Mouse (Mus musculus): ENCODE data around the gene Hoxb7. TPM values are rescaled to one million over a fixed set of nuclear protein-coding genes. Genes with fewer than 3 reads are reported as not detected.
A peak's percentile ranks its signal among the peaks of the same experiment; 100 is the strongest.

Hoxb7 gene
- polyA plus RNA-seq, 1 experiment from 2014 or later, result 7.1 TPM

DNA sequence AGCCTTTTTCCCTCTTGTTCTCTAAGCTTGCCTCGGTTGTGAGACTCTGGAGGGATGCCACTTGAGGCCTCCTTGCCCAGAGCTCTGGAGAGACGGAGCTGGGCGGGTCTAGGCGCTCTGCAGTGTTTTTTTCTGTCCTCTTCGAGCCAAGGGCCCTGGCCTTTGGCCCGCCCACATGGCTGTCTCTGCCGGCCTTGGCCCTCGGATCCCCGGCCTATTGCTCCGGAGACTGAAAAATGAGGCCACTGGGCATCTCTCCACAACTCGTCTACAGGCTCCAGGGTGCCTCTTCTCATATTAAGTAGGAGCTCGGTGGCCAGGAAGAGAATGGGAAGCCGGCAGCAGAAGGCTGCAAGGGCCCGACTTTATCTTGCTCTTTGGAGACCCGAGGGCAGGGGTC, 15.4 kb downstream of the Hoxb7 start:
- no peaks in the 10 kb centered on the region for H3K9me3 ChIP-seq (replicated peaks)
- WGBS, result 1% methylated on average over 15 of the region's 15 CpGs
- peak overlapping the region; percentile 31 for H3K4me3 ChIP-seq
- peak overlapping the region; percentile 68 for H3K27ac ChIP-seq
- DNase-seq (ENCODE audit: low spot score), result no peak
- peaks cover 3% of the 10 kb centered on the region; the same call in 1 of the 2 replicates for H3K36me3 ChIP-seq
- peaks cover 100% of the 10 kb centered on the region for H3K27me3 ChIP-seq (ENCODE audit: low read depth, poor library complexity, severe bottlenecking)
- H3K4me1 ChIP-seq, result peaks cover 97% of the 10 kb centered on the region

DNA sequence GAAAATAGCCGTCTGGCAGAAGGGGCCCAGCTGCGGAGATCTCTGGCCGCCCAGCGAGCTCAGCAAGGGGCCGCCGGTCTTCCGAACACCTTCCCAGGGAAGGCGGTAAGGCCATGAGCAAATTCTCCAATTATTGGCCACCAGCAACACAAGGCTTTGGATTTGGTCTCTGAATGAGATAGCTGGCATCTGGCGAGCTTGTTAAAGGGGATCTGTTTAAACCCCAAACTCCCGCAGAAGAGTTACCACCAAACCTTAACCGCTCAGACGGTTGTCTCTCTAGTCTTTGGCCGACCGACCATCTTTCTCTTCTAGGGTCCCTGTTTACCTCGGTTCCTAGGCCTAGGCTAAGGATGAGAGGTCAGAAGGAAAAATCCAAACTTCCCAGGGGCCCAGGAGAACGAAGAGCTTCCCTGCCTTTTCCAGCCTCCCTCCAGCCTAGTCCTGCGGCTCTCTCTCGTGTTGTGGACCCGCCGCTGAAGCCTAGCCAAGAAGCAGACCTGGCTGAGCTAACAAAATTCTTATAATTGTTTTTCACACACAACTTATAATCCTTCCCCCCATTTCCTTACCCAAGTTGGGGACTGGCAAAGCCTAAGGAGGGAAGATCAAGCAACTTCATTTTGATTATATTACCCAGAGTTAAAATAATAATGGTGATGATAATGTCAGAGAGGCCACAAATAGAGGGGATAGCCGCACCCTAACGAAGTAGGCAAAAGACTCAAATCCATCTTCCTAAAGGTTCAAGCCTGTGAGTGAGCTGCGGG, 16.1 kb downstream of the Hoxb7 start:
- H3K4me1 ChIP-seq, result peaks cover 98% of the 10 kb centered on the region
- H3K9me3 ChIP-seq (replicated peaks), result no peaks in the 10 kb centered on the region
- H3K4me3 ChIP-seq, result peak overlapping the region; percentile 55
- 4% methylated on average over 23 of the region's 23 CpGs for WGBS
- peaks cover 3% of the 10 kb centered on the region; the same call in 1 of the 2 replicates for H3K36me3 ChIP-seq
- DNase-seq (ENCODE audit: low spot score), result no peak
- peaks cover 100% of the 10 kb centered on the region for H3K27me3 ChIP-seq (ENCODE audit: low read depth, poor library complexity, severe bottlenecking)
- H3K27ac ChIP-seq, result peak overlapping the region; percentile 68

DNA sequence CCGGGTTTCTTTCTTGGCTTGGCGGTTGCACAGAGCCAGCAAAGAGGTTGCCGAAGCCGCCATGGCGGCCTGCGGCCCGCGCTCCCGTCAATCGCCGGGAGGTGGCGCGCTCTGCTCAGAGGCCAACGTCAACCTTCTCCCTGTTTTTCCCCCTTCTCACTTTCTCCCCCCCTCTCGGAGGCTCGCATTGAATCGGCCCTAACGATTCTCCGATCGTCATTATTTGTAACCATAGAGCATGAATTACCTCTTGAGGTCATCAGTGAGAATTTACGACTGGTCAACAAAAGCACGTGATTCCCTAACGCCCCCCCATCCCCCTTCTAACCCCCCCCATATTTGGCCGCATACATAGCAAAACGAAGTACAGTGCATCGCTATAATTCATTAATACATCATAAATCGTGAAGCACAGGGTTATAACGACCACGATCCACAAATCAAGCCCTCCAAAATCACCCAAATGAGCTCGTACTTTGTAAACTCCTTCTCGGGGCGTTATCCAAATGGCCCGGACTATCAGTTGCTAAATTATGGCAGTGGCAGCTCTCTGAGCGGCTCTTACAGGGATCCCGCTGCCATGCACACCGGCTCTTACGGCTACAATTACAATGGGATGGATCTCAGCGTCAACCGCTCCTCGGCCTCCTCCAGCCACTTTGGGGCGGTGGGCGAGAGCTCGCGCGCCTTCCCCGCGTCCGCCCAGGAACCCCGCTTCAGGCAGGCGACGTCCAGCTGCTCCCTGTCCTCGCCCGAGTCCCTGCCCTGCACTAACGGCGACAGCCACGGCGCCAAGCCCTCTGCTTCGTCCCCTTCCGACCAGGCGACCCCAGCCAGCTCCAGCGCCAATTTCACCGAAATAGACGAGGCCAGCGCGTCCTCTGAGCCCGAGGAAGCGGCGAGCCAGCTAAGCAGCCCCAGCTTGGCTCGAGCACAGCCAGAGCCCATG, 17.0 kb downstream of the Hoxb7 start, which contains the start of gene Hoxb5:
Hoxb5 (plus strand) TSS at position 186 of the 949 bp plus-strand sequence.
- Histone ChIP-seq H3K27ac (peak within 1 kb of the TSS; percentile 85), H3K36me3 (peaks cover 3% of the 10 kb centered on the region; the same call in 1 of the 2 replicates), H3K27me3 (ENCODE audit: low read depth, poor library complexity, severe bottlenecking) (peaks cover 100% of the 10 kb centered on the region), H3K9me3 (replicated peaks) (no peaks in the 10 kb centered on the region), H3K4me1 (peaks cover 98% of the 10 kb centered on the region), H3K4me3 (peak within 1 kb of the TSS; percentile 55)
- peak; percentile 93 for DNase-seq (ENCODE audit: low spot score)
- WGBS, result under 1% methylated on average over 69 of the region's 69 CpGs

DNA sequence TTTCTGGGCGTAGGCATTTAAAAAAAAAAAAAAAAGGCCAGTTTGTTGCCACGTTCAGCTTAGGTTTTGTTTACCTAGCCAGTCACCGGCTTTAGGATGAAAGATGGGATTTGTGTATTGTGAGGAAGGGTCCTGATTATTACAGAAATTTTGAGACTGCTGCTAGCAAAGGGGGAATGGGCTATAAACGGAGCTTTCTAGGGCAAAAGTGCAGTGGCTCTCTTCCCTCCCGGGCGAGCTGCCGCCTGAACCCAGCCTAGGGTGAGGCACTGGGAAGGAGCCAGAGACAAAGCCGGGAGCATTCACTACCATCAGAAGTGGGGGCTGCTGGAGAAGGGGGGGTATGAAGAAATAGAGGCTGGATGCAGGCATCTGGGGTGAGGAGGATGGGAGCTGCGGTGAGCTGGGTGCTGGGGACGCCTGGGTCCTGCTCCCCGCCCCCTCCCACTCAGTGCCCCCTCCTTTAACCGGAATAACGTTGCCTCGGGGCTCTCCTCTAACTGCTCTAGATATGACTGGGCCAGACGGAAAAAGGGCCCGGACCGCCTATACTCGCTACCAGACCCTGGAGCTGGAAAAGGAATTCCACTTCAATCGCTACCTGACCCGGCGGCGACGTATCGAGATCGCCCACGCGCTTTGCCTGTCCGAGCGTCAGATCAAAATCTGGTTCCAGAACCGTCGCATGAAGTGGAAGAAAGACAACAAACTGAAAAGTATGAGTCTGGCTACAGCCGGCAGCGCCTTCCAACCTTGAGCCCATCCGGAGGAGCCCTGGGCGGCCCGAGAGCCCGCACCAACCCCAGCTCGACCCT, 18.2 kb downstream of the Hoxb7 start:
- Histone ChIP-seq H3K36me3 (peaks cover 3% of the 10 kb centered on the region; the same call in 1 of the 2 replicates), H3K9me3 (replicated peaks) (no peaks in the 10 kb centered on the region), H3K27ac (peak overlapping the region; percentile 85), H3K4me3 (peak overlapping the region; percentile 55), H3K4me1 (peaks cover 98% of the 10 kb centered on the region), H3K27me3 (ENCODE audit: low read depth, poor library complexity, severe bottlenecking) (peaks cover 100% of the 10 kb centered on the region)
- WGBS, result under 1% methylated on average over 38 of the region's 38 CpGs
- DNase-seq (ENCODE audit: low spot score), result no peak

DNA sequence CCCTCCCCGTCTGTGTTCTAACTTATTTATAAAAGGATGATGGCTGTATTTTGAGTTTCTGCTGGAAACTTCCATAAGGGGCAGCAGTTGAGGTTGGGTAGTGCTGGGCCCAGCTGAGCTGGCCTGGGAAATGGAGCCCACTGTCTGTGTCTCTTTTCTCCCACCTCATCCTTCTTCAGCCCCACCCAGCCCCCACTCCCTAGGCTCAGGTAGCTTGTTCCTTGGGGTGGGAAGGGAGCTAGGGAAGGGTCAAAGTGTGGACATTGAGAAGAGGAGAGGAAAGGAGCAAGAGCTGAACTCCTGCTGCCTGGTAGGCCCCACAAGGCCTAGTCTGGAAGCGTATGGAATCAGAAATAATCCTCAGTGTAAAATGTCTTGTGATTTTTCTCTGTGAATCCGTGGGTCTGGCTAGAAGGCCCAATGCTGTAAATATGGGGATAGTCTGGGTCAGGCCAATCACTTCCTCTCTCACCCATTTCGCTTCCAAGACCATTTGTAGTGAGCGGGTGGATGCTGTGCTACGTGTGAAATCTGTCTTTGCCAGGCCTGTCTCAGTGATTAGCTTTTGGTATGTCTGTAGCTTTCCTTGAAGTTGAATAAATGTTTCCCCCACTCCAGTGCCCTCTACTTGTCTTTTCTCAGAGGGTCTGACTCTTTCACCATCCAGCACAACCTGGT, 19.2 kb downstream of the Hoxb7 start:
- Histone ChIP-seq H3K9me3 (replicated peaks) (no peaks in the 10 kb centered on the region), H3K4me1 (peaks cover 98% of the 10 kb centered on the region), H3K36me3 (peaks cover 3% of the 10 kb centered on the region; the same call in 1 of the 2 replicates), H3K27ac (peak overlapping the region; percentile 85), H3K4me3 (peak overlapping the region; percentile 55), H3K27me3 (ENCODE audit: low read depth, poor library complexity, severe bottlenecking) (peaks cover 100% of the 10 kb centered on the region)
- no peak for DNase-seq (ENCODE audit: low spot score)
- WGBS, result 10% methylated on average over 6 of the region's 6 CpGs

DNA sequence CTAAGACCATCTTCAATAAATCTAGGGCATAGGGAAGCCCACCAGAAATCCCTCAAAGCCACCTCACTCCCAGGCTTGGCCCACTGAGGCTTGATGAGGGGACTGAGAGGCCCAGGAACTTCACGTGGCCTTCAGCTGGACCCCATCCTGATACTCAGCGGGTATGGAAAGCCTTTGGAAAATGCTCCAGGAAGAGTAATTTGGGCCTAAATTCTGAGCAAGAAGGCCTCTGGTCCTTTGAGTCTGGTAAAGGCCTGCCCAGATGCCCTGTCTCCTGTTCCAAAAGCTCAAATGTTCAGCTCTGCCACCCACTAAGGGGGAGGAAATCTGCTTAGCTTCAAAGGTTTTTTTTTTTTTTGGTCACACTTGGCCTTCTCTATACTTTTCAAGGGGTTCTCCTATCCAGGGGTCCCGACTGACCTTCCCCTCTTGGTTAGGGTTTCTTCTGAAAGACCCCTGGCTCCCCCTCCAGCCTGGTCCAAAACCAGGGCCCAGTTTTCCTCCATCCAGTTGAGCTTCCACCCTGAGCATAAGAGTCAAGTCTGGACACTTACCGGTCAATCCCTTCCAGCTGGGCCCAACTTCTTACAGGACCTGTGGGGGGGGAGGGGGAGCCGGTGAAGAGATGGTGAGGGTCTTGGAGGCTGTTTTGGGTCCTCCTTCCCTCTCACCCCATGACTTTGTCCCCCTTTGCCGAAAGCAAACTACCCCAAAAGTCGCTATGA, 19.9 kb downstream of the Hoxb7 start:
- DNase-seq (ENCODE audit: low spot score), result peak; percentile 65
- WGBS, result under 1% methylated on average over 7 of the region's 7 CpGs
- peaks cover 99% of the 10 kb centered on the region for H3K4me1 ChIP-seq
- H3K27me3 ChIP-seq (ENCODE audit: low read depth, poor library complexity, severe bottlenecking), result peaks cover 100% of the 10 kb centered on the region
- no peaks in the 10 kb centered on the region; the same call in 1 of the 2 replicates for H3K36me3 ChIP-seq
- H3K9me3 ChIP-seq (replicated peaks), result no peaks in the 10 kb centered on the region
- H3K4me3 ChIP-seq, result peak overlapping the region; percentile 55
- H3K27ac ChIP-seq, result peak overlapping the region; percentile 85

DNA sequence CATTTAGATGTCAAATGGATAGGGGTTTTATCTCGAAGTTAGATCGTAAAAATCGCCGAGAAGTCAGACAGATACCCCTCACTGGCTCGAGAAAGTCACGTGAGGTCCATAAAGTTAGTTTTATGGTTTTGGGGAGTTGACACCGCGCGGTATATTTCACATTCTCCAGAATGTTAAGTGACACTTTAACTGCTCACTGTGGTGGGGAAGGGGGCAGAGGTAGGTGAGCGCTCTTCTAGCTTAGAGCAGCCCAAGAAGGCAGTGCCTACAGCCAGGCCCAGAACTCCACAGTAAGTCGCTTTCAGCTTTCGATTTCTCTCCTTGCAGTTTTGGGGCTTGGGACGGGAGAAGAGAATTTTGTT, 20.5 kb downstream of the Hoxb7 start:
- H3K27ac ChIP-seq, result peak overlapping the region; percentile 85
- peaks cover 99% of the 10 kb centered on the region for H3K4me1 ChIP-seq
- peak overlapping the region; percentile 55 for H3K4me3 ChIP-seq
- DNase-seq (ENCODE audit: low spot score), result peak; percentile 60
- H3K9me3 ChIP-seq (replicated peaks), result no peaks in the 10 kb centered on the region
- peaks cover 100% of the 10 kb centered on the region for H3K27me3 ChIP-seq (ENCODE audit: low read depth, poor library complexity, severe bottlenecking)
- no peaks in the 10 kb centered on the region; the same call in 1 of the 2 replicates for H3K36me3 ChIP-seq
- under 1% methylated on average over 13 of the region's 13 CpGs for WGBS

DNA sequence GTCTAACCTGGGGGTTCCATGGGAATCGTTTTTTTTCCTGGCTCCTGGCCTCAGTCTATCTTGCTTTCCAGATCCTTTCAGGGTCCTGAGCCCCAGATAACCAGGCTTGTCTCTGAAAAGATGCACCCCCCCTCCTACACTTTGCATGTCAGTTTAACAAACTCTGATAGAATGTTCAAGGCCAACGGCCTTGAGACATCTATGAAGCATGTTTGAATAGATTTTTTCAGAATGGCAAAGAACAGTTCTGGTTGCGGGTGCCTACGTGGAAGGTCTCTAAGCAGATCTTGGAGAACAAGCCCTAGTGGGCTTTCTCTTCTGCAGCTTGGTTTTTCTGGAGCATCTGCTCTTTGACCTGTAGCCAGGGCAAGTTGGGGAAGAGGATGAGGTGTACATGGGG, 22.3 kb downstream of the Hoxb7 start:
- H3K36me3 ChIP-seq, result no peaks in the 10 kb centered on the region
- 7% methylated on average over 4 of the region's 4 CpGs for WGBS
- peaks cover 100% of the 10 kb centered on the region for H3K27me3 ChIP-seq (ENCODE audit: low read depth, poor library complexity, severe bottlenecking)
- peak overlapping the region; percentile 55 for H3K4me3 ChIP-seq
- H3K9me3 ChIP-seq (replicated peaks), result no peaks in the 10 kb centered on the region
- peaks cover 99% of the 10 kb centered on the region for H3K4me1 ChIP-seq
- peak overlapping the region; percentile 88 for H3K27ac ChIP-seq
- DNase-seq (ENCODE audit: low spot score), result no peak

DNA sequence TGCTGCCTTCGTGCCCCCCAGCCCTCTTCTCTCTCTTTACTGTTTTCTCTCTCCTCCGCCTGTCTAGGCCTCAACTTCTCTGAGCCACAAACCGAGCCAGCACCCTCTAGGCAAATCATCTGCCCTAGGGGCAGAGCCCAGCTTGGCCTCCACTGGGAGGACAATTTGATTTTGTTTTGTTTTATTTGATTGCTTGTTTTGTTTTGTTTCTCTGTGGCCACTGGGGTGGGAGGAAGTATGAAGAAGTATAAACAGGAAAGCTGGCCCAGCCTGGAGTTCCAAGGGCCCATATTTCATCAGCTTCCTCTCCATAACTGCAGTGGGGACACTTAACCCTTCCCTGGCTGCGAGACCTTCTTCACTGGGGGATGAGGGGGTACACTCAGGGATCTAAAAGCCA, 22.9 kb downstream of the Hoxb7 start:
- Histone ChIP-seq H3K4me3 (peak overlapping the region; percentile 55), H3K4me1 (peaks cover 99% of the 10 kb centered on the region), H3K27ac (peak overlapping the region; percentile 88), H3K27me3 (ENCODE audit: low read depth, poor library complexity, severe bottlenecking) (peaks cover 100% of the 10 kb centered on the region), H3K36me3 (no peaks in the 10 kb centered on the region), H3K9me3 (replicated peaks) (no peaks in the 10 kb centered on the region)
- 10% methylated on average over 4 of the region's 4 CpGs for WGBS
- DNase-seq (ENCODE audit: low spot score), result peak; percentile 45

DNA sequence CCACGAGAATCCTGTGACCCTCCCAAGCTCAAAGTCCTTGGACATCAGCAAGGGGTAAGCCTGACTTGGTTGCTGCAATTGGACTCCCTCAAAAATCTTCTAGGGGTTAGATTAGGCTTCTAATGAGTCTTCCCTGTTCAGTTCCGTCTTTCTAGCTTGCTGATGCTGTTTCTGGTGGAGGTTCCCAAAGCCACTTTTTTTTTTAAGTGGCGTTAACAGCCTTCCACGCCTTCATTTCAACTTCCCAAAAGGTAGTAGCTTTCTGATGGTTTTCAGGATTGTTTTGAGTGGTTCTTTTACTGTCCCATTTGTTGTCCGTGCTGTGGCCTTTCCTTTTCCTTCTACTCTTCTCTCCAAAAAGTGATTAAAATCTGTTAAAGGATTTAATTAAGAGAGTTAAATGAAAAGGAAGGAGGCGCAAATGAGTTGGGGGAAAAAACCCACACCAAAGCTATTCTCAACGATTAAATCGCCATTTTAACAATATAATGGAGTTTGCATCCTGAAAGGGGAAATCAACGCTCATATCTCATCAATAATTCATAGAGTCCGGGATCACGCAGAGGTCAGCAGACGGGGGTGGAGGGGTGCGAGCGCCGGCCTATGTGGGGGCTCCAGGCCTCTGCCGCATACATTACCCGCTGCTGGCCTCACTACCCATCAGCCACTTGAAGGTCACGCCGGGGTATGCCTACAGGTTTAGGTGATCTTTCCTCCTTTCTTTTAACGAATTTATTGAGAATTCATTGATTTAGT, 23.9 kb downstream of the Hoxb7 start:
- Histone ChIP-seq H3K4me3 (peak overlapping the region; percentile 55), H3K36me3 (no peaks in the 10 kb centered on the region), H3K4me1 (peaks cover 99% of the 10 kb centered on the region), H3K27ac (peak overlapping the region; percentile 88), H3K9me3 (replicated peaks) (no peaks in the 10 kb centered on the region), H3K27me3 (ENCODE audit: low read depth, poor library complexity, severe bottlenecking) (peaks cover 99% of the 10 kb centered on the region)
- peak; percentile 54 for DNase-seq (ENCODE audit: low spot score)
- WGBS, result 3% methylated on average over 20 of the region's 20 CpGs

DNA sequence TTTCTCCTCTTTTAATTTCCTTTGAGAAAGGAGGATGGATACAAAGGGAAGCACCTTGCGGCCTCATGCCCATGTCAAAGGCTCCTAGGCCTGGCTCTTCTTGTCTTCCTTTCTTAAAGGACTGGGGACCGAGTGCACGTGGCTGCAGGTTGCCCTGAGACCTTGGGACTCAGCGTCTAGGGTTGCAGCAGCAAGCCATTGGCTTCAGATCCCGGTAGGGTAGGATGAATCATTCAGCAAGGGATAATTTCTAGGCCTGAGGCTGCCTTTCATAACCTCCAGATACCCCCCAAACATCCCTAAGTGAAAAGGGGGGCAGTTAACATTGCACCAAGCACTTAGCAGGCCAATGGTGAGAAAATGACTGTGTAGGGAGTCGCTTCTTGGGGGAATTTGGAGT, 24.7 kb downstream of the Hoxb7 start:
- peak overlapping the region; percentile 55 for H3K4me3 ChIP-seq
- peaks cover 99% of the 10 kb centered on the region for H3K27me3 ChIP-seq (ENCODE audit: low read depth, poor library complexity, severe bottlenecking)
- no peaks in the 10 kb centered on the region for H3K36me3 ChIP-seq
- 3% methylated on average over 6 of the region's 6 CpGs for WGBS
- peak; percentile 47 for DNase-seq (ENCODE audit: low spot score)
- peaks cover 99% of the 10 kb centered on the region for H3K4me1 ChIP-seq
- H3K27ac ChIP-seq, result peak overlapping the region; percentile 88
- no peaks in the 10 kb centered on the region for H3K9me3 ChIP-seq (replicated peaks)
